Mouse (Mus musculus) cortical plate, adult 2 months (tissue): ENCODE data around the gene Aacs.

ENCODE experiments used
- CTCF ChIP-seq: fragments of 200-500 bp; IDR thresholded peaks from 2 replicates; pipeline ENCODE4 v1.5.1; 2011; ENCODE audit warnings: mild to moderate bottlenecking, control low read depth, low read length; ENCODE audit not compliant: insufficient read depth; ENCODE audit errors: extremely low read depth
- POLR2A ChIP-seq: fragments of 200-500 bp; IDR thresholded peaks from 2 replicates; pipeline ENCODE4 v1.6.1; 2011; ENCODE audit warnings: mild to moderate bottlenecking, low read length, control low read depth; ENCODE audit not compliant: insufficient read depth; ENCODE audit errors: extremely low read depth

GRCm38 (mm10) chr5:125465192-125465591 is 10.4 kb upstream of the Aacs start:
- TF ChIP-seq POLR2A (no peak), CTCF (no peak)
